Mouse (Mus musculus) heart, postnatal 14 days (tissue): ENCODE results near the gene Gm13697. TPM values are rescaled to one million over a fixed set of nuclear protein-coding genes. Genes with fewer than 3 reads are reported as not detected.

Source experiments
- DNase-seq, 2 experiments: peaks; one replicate each; pipeline ENCODE4 v3.0.0; 2021 to 2022
- intact Hi-C: fragments of 180-260 bp; cut with DNase I; formaldehyde crosslinking; loops from one replicate; pipeline ENCODE4 v1.15.1; 2025
- total RNA-seq, 2 experiments: library from RNA; stranded (reverse); gene quantifications; 2 replicates each; pipeline ENCODE4 v1.2.3; 2021

The Gm13697 gene
- total RNA-seq, 2 experiments from 2014 or later: 0.80 to 0.86 TPM

DNA sequence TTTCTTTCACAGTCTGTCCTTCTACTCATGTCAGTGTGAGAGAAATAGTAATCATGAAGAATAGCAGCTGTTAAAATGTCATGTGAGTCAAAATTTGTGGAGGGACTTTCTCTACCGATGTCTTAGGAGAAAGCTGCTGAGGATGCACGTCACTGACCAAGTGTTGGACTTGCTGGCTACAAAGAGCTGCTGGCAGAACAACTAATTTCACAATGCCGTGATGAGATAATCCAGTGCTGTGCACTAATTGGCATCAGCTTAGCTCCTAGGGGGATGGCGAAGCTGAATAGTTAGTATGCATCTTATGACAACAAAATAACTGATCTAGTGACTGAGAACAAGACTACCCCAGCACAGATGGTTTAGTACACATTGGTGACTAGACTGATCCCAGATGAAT lies 40.7 kb downstream of the Gm13697 start:
- peak; percentile 52 to 53 for DNase-seq
- intact Hi-C loops: no loop called here

DNA sequence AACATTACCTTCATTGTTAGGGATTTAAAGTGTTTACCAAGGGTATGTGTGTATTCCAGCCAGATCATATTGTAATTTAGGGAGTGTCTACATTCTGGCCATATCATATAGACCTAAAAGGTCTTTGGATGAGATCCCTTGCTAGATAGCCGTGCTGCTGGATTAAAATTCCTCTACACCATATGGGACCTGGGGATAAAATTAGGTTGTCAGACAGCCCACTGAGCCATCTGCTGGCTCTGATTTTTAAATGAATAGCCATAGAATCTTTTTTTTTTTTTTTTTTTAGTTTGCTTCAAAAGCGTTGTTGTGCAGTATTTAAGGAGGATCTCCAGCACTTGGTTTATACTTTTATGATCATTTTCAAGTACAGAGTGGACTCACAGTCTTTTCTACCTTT lies 48.0 kb downstream of the Gm13697 start:
- no peak for DNase-seq
- intact Hi-C loops: no loop called here

DNA sequence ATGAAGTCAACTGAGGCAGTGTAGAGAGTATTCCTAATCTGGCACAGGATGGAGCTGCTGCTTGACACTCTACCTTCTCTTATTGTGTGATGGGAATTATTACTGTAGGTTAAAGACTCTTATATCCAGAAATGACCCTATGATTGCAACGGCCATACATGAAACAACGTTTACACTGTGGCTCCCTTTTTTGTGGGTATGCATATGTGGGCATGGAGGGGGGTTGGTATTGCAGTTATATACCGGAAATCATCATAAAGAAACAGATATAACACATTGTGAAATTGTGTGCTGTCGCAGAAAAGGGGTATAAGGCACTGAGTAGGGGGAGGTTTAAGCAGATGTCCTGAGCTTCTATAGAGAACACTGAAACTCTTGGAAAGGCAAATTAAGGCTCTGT lies 51.5 kb downstream of the Gm13697 start:
- no peak for DNase-seq
- intact Hi-C loops: no loop called here

Other genes starting within 250 kb of the Gm13697 start
- 1 to 10 TPM; 1.6 TPM for gene Fam171b, start 172.1 kb upstream of the Gm13697 start, total RNA-seq
- gene Zswim2, start 43.5 kb upstream of the Gm13697 start, total RNA-seq: not detected
- under 1 TPM; 0.80 to 0.86 TPM for gene Gm13698, start 29.1 kb upstream of the Gm13697 start, total RNA-seq
- gene Gm13693, start 23.2 kb upstream of the Gm13697 start, total RNA-seq: under 1 TPM; 0.80 to 0.86 TPM
- under 1 TPM in 1 of 2 experiments, not detected in 1; 0.86 TPM for gene Gm13695, start 17.4 kb upstream of the Gm13697 start, total RNA-seq
- under 1 TPM; 0.80 to 0.86 TPM for gene Gm13696, start 11.6 kb upstream of the Gm13697 start, total RNA-seq
- under 1 TPM; 0.80 to 0.86 TPM for gene Gm13694, start 5.8 kb upstream of the Gm13697 start, total RNA-seq
- gene Gm13691, start 5.8 kb downstream of the Gm13697 start, total RNA-seq: under 1 TPM; 0.80 to 0.86 TPM